Mouse (Mus musculus) ES-CJ7 (cell line): Measurements from ENCODE around the gene Wnt5b.
A peak's percentile ranks its signal among the peaks of the same experiment; 100 is the strongest.

Experiments
- DNase-seq: peaks from one replicate; pipeline ENCODE4 v3.0.0; 2011; ENCODE audit warnings: low read depth, low spot score

The Wnt5b gene

GRCm38 (mm10) chr6:119451981-119452499 is 92.1 kb downstream of the Wnt5b start:
- DNase-seq = peak; percentile 87

GRCm38 (mm10) chr6:119450965-119451943 is 92.9 kb downstream of the Wnt5b start:
- DNase-seq = no peak

- peak; percentile 95 for DNase-seq
These were observed 95.1 kb downstream of the Wnt5b start for GRCm38 (mm10) chr6:119449060-119449499.

- peak; percentile 80 for DNase-seq
These were observed 95.7 kb downstream of the Wnt5b start for GRCm38 (mm10) chr6:119448321-119449059.

GRCm38 (mm10) chr6:119445671-119446607 is 98.2 kb downstream of the Wnt5b start:
- DNase-seq = no peak

- DNase-seq = peak; percentile 94
These were observed 100.2 kb downstream of the Wnt5b start for GRCm38 (mm10) chr6:119443742-119444645.

- DNase-seq = peak; percentile 72
These were observed 101.4 kb downstream of the Wnt5b start for GRCm38 (mm10) chr6:119442729-119443128.

- no peak for DNase-seq
These were observed 106.0 kb downstream of the Wnt5b start for GRCm38 (mm10) chr6:119437894-119438761.

GRCm38 (mm10) chr6:119434394-119434793 is 109.8 kb downstream of the Wnt5b start:
- no peak for DNase-seq

- no peak for DNase-seq
These were observed 112.3 kb downstream of the Wnt5b start for GRCm38 (mm10) chr6:119431751-119432324.

- peak; percentile 83 for DNase-seq
These were observed 113.6 kb downstream of the Wnt5b start for GRCm38 (mm10) chr6:119430508-119430907.

- no peak for DNase-seq
These were observed 114.8 kb downstream of the Wnt5b start for GRCm38 (mm10) chr6:119429311-119429710.

GRCm38 (mm10) chr6:119428611-119429010 is 115.5 kb downstream of the Wnt5b start:
- DNase-seq = peak; percentile 56

GRCm38 (mm10) chr6:119421001-119421400 is 123.1 kb downstream of the Wnt5b start:
- DNase-seq = no peak

GRCm38 (mm10) chr6:119420357-119420756 is 123.8 kb downstream of the Wnt5b start:
- DNase-seq = peak; percentile 50

- DNase-seq = peak; percentile 72
These were observed 124.7 kb downstream of the Wnt5b start for GRCm38 (mm10) chr6:119419412-119419811.

GRCm38 (mm10) chr6:119418392-119419251 is 125.5 kb downstream of the Wnt5b start:
- DNase-seq = peak; percentile 79

GRCm38 (mm10) chr6:119417821-119418220 is 126.3 kb downstream of the Wnt5b start:
- peak; percentile 42 for DNase-seq
